Mouse (Mus musculus): ENCODE results near the gene Mtfmt.

The Mtfmt gene

DNA sequence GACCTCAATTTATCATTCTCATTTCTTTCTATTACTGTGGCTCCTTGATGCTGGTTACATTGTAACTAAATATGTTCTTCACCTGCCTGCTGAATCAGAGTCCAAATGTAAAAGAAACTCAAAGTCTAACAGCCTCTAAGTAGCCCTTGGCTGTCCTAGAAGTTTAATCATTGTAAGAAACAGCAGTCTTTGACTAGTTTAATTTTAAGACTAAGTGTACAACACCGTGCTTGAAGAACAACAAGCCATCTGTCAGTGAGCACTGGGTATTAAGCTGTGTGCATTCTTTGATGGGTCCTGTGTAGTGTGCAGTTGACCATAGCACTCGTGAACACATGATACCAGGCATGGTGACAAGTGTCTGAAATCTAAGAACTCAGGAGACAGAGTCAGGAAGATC is 8.1 kb upstream of the Mtfmt start:
- no peak for DNase-seq (ENCODE audit: inconsistent ontology term)

DNA sequence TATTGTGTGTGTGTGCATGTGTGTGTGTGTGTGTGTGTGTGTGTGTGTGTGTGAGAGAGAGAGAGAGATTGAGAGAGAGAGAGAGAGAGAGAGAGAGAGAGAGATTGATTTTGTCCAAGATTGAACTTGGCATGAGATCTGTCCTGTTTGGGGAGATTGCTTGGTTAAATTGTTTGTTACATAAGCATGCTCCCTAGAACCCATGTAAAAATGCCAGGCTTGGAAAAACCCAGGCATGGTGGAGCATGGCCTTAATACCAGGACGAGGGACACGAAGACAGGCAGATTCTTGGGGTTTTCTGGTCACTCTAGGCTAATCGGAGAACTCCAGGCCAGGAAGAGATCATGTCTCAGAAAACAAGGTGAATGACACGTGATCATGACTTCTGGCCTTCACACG is 7.6 kb upstream of the Mtfmt start:
- no peak for DNase-seq (ENCODE audit: inconsistent ontology term)

DNA sequence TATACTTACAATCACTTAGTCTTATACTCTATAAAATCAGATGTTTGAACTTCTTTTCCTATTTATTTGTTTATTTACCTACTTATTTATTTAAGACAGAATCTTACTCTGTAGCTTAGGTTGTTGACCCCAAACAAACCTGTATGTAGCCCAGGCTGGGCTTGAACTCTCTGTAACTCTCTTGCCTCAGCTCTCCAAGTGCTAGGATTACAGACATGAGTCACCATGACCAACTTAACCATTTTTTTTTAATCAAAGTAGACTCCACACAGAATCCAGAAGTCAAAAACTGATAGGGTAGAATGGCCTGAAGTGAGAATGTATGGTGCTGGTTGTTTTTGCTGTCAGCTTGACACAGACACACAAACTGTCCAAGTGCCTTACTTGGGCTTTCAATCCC is 5.2 kb upstream of the Mtfmt start:
- no peak for DNase-seq (ENCODE audit: inconsistent ontology term)

DNA sequence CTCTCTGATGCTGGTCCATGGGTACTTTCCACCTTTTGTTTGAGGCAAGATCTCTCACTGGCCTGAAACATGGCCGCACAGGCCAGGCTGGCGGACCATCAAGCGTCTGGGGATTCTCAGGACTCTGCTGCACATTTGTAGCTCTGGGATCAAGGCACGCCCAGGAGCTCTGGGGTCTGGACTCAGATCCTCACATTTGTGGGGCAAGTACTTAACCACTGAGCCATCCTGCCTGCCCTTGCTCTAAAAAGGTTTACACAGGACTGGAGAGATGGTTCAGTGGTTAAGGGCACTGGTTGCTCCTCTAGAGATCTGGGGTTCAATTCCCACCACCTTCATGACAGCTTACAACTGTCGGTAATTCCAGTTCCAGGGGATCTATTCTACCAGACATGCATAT is 4.7 kb upstream of the Mtfmt start:
- no peak for DNase-seq (ENCODE audit: inconsistent ontology term)

DNA sequence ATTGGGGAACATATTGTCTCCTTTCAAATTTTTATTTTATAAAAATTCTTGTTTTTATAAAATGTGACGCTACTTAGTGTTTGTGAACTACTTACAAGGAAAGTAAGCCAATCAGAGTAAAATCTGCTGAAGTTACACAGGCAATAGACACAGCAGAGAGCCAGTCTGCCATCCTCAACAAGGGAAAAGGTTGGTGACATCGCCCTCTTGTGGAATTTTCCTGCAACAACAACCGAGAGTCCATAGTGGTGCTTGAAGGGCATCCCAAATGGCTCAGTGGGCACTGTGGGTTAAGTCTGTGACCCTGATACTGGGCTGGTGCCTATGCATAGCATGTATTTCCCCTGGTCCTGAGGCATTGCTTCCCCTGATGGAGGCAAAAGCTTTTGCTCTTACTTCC is 3.3 kb upstream of the Mtfmt start:
- DNase-seq (ENCODE audit: inconsistent ontology term) = peak; percentile 57

DNA sequence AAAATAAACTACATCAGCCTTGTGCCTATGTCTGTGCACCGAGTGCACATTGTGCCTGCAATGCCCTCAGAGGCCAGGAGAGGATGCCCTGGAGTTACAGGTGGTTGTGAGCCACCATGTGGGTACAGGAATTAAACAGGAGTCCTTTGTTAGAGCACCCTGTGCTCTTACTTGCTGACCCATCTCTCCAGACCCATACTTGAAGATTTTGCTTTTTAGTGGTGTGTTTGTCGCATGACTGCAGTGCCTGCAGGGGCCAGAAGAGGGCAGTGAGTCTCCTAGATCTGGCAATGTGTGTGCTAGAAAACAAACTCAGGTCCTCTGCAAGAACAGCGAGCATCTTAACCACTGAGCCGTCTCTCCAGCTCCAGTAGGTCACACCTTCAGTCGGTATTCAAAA is 1.4 kb upstream of the Mtfmt start:
- DNase-seq (ENCODE audit: inconsistent ontology term) = peak; percentile 20

DNA sequence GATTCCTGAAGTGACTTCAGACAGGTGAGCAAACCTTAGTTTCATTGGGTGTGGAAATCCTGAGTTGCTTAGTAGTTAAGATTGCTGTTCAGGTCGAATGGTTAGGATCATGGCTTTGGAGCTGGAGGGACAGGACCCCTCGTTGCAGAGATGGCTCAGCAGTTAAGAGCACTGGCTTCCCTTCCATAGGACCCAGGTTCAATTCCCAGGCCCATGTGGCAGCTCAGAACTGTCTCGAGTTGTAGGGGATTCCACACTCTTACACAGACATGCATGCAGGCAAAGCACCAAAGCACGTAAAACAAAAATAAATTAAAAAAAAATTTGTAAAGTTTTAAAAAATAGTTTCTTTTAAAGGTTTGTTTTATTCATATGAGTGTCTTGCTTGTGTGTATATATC is 371 bp upstream of the Mtfmt start:
- DNase-seq (ENCODE audit: inconsistent ontology term) = no peak

DNA sequence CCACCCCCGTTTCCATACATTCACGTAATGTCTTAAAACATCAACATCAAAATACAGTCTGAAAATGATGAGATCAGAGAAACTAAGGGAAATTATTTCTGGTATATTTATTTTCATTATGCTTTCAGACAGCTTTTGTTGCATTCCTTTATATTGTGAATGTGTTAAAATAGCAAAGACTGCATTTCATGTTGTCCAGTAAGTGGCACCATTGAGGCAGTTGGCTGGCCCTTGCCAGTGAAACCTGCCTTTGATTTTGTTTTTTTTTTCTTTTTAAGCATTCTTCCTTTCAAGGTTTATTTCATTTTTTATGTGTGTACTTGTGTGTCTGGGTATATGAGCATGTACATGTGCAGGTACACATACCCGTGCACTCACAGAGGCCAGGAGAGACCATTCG is 9.1 kb downstream of the Mtfmt start:
- DNase-seq (ENCODE audit: inconsistent ontology term) = no peak

DNA sequence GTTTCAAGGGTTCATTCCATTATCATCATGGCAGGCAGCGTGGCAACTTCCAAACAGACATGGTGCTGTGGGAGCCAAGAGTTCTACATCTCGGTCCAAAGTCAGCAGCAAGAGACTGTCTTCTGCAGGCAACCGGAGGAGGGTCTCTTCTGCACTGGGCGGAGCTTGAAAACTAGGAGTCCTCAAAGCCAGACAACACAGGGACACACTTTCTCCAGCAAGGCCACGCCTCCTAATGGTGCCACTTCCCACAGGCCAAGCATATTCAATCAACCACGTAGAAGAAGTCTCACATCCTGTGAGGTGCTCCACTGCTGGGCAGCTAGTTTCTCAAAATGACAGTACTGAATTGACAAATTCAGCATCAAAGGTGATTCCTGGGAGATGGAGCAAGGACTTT is 12.4 kb downstream of the Mtfmt start:
- no peak for DNase-seq (ENCODE audit: inconsistent ontology term)

DNA sequence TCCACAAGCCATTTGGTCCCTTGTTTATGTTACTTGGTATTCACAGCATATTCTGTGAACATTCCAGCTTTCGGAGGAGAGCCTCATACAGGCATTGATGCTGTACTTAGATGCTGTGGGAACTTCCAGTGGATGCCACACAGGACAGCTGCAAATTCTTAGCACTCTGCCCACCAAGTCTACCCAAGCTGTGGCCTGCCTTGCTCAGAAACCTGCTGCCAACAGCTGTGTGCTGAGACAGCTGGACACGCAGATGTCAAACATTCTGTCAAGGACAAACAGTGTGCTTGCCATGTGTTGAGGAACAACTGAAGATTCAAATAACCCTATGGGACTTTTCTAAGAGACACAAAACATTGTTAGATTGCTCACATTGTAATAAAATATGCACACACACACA is 23.4 kb downstream of the Mtfmt start:
- DNase-seq (ENCODE audit: inconsistent ontology term) = no peak

DNA sequence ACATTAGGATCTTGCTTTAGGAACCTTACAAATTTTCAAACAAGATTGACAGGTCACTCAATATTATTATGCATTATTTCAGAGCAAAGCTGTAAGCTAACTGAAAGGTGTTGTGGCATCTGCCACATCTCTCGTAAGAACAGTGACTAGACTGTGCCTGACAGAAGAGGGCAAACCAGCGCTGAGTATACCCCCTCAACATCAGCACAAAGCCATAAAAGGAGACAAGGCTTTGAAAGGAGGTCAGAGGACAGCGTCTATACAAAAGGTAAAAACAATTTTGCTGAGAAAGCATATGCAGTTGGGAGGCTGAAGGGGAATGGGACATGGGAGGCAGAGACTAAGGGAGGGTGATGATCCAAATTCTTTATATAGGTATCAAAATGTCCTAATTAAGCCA is 24.6 kb downstream of the Mtfmt start:
- no peak for DNase-seq (ENCODE audit: inconsistent ontology term)

DNA sequence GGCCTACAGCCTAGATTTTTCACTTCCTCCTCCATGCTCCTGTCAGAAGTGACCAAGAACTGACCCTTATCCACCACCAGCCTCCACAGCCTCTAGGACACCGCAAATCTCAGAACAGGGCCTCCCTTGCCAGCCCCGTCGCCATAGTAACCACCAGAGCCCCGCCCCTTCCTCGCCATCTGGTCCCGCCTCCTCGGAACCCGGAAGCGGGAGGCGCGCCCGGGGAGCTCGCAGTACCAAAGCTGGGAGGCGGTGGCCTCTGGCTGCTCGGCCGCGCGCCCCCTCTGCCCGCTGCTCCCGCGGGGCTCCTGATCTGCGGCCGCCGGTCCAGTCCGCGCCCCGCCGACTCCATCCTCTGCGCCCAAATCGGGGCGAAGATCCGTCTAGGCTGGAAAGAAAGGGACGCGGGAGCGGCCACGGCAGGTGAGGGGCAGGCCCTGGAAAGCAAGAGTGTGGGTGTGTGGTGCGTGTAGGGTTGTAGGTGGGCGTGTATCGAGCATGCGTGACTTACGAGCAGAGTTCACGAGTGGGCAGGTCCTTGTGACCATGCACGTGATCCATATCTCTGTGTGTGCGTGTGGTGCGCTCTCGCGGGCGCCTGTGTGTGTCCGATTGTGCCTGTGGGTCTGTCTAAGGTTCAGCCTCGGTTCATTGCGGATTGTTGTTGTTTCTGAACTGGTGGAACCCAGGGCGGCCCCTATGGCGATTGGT is 25.3 kb downstream of the Mtfmt start, which contains the start of gene Spg21:
Gene Spg21, plus strand, starts transcription at position 216 of the 711 bp plus-strand sequence.
- DNase-seq (ENCODE audit: inconsistent ontology term) = peak; percentile 98

DNA sequence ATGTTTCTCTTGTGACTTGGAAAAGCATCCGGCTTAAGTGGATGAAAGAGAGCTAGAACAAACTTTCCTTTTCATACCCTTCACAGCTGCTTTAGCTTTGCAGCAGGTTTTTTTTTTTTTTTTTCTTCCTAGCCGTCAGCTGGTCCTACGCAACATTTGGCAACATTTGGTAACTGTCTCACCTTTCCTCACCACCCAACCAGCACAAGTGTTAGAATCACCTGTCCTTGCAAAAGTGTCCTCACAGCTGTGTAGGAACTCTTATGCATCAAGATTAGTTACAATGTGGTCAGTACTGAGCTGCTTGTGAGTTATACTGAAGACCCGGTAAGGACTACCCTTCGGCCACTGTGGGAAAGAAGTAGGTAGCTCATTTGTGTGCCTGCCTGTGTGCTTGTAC is 27.0 kb downstream of the Mtfmt start:
- no peak for DNase-seq (ENCODE audit: inconsistent ontology term)

DNA sequence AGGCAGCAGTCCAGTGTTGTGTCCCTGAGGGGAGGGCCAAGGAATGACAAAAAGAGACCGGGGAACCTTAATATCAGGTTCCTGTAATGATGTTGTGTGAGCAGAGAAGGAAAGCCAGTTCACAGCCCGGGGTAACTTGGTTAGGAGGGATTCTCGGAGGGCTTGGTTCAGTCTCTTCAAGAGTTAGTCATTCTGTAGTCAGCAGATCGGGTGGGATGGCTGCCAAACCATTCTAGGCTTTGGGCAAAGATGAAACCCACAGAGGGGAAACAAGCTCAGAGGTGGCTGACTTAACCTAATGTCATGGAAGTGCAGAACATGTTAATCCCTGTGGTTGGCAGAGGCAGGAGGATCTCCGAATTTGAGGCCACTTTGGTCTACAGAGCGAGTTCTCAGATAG is 28.6 kb downstream of the Mtfmt start:
- peak; percentile 46 for DNase-seq (ENCODE audit: inconsistent ontology term)

DNA sequence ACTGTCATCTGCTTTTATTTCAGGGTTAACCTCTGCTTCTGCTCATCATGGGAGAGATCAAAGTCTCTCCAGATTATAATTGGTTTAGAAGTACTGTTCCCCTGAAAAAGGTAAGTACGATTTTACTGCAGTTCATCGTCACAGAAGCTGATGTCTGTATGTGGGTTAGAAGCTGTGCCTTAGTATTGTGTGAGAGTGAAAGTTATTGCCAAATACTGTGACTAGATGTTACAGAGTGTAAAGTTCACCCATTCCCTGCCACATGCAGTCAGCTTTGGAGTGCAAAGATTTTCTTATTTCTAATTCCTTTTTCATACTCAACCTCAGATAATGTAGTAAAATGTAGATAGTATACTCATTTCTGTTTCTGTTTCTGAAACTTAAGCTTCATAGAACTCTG is 29.7 kb downstream of the Mtfmt start:
- no peak for DNase-seq (ENCODE audit: inconsistent ontology term)

DNA sequence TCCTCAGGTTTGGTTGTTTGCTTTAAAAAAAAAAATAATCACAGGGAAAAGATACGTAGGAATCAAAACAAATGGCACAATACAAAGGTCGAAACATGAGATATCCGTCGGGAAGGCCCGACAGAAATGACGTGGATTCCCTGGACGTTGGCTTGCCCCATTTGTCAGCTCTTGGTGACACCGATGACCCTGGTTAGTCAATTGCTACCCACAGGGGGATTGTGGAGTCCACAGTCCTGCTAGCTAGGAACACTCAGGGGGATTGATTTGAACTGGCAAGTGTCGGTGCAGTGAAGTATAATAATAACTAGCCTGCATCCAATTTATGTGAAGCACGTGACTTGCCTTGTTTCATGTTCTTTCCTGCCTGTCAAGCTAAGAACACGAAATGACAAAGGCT is 32.1 kb downstream of the Mtfmt start:
- no peak for DNase-seq (ENCODE audit: inconsistent ontology term)

DNA sequence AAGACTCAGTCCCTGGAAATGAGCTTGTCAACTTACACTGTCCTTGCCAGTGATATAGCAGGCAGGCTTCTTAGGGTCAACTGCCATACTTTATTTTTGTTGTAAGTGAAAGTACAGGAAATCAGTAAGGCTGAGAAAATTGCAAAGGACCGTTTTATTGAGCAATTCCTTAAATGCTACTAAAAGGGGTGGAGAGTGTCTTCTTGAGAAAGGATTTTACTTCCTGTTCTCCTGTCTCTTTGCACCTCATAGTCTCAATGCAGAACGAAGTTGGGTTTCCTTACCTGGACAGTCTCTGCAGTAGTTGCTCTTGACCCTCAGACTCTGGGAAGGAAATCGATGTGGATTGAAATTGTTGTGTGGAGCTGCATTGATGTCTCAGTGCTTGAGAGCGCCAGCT is 37.2 kb downstream of the Mtfmt start:
- DNase-seq (ENCODE audit: inconsistent ontology term) = no peak

DNA sequence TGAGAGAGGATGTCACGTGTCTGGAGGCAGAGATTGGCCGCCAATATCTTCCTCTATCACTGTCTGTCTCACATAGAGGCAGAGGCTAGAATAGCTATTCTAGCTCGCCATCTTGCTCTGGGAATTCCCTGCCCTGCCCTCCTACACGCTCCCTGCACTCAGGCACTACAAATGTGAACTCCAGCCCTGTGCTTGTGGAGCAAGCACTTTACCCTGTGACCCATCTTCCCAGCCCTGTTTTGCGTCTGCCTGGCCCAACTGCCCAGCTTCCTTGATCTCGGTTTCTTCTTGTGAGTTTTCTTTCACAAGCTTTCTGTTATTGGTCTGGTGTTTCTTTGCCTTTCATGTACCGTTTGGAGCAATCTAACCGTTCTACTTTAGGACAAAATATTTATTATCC is 43.6 kb downstream of the Mtfmt start:
- no peak for DNase-seq (ENCODE audit: inconsistent ontology term)

DNA sequence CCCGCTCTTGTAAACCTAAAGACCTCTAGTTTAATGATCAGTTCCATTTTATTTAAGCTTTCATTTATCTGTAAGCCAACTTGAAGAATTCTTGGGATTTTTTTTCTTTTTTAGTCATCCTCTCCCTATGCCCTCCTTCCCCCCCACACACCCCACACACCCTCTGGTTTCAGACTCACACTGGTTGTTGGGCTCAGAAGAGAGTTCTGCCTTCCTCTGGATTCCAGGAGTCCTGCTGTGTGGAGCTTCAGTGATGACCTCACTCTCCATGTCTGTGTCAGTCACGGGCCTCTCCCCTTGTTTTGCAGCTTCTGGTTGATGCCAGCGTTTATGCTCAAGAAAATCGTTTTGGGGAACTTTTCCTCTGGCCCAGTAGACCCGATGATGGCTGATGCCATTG is 44.5 kb downstream of the Mtfmt start:
- peak; percentile 57 for DNase-seq (ENCODE audit: inconsistent ontology term)

DNA sequence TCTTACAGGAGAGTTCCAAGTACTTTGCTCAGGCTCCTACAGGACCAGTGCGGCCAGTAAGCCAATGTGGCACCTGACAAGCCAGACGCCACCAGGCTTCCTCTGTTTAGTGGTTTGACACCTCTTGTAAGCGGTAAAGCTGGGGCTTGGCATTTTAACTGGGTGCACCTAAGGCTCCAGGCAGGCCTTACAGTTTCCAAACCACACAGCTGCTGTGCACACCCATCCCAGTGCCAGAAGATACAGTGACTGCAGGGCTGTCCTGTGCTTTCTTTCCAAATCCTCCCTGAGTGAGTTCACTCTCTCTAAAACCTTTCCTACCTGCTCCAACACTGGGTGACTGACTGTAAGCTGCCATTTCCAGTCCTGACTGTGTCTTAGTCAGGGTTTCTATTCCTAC is 55.9 kb downstream of the Mtfmt start:
- no peak for DNase-seq (ENCODE audit: inconsistent ontology term)

DNA sequence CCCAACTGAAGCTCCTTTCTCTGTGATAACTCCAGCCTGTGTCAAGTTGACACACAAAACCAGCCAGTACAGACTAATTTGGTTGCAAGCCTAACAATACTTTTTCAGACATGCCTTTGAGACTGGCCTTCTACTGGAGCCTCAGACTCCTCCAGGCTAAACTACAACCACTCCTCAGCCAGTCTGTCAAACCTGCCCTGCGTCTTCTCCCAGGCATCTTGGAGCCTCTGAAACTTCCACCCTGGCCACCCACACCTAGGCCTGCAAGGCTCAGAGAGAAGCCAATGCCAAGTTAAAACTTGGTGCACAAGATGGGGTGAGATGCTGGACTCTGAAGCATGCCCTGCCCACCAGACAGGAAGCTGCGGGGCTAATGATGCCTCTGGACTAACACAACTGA is 56.8 kb downstream of the Mtfmt start:
- no peak for DNase-seq (ENCODE audit: inconsistent ontology term)

DNA sequence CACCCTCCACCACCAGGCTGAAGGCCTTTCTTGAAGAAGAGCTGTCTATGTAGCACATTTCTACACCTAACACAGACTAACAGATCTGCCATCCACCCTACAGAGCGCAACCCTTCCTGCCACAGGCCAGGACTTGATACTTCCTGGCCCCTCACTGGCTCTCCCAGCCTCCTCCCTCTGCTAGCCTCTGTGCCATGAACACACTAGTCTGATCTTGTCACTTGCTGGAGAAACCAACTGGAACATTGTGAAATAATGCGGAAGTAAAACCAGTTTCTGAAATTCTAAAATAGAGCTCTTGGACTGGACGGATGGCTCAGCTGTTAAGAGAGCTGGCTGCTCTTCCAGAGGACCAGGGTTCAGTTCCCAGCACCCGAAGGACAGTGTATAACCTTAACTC is 57.3 kb downstream of the Mtfmt start:
- no peak for DNase-seq (ENCODE audit: inconsistent ontology term)

DNA sequence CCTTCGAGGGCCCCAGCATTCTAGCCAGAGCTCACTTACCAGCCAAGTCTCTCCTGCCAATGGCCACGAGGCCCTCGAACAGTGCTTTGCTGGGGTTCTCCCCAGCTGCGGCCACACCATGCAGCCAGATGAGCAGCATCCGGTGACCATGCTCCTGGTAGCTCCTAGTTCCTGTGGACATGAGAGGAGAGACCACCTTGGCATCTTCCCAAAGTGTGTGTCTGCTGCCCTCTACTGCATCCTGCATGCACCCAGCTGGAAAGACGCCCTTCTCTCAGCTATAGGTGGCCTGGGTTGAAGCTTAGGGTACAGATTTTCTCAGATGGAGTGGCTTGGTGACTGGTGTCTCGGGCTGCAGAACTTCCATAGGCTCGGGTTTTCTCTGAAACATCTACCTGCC is 66.6 kb downstream of the Mtfmt start:
- no peak for DNase-seq (ENCODE audit: inconsistent ontology term)
